Mouse (Mus musculus) hindbrain, postnatal 0 days (tissue): ENCODE data around the gene Wdr89. TPM values are rescaled to one million over a fixed set of nuclear protein-coding genes. Genes with fewer than 3 reads are reported as not detected.
A peak's percentile ranks its signal among the peaks of the same experiment; 100 is the strongest.

ENCODE experiments used
- ATAC-seq: fragments of 200-750 bp; cut with Nextera tagmentation; 2 replicates; pipeline ENCODE4 v1.8.0; 2017; ENCODE audit warnings: mild to moderate bottlenecking, moderate TSS enrichment, moderate library complexity
- DNase-seq: peaks from one replicate; pipeline ENCODE4 v3.0.0-alpha.2; 2015; ENCODE audit warnings: low spot score
- H3K27ac ChIP-seq: fragments of 300-500 bp; sonication (generic); 2 replicates; pipeline ENCODE4 v1.5.1; 2014; ENCODE audit warnings: mild to moderate bottlenecking
- H3K27me3 ChIP-seq: fragments of 300-500 bp; sonication (generic); 2 replicates; pipeline ENCODE4 v1.6.1; 2014; ENCODE audit warnings: low read length, mixed read lengths; ENCODE audit not compliant: insufficient read depth
- H3K36me3 ChIP-seq: fragments of 300-500 bp; sonication (generic); 2 replicates; pipeline ENCODE4 v1.6.1; 2014; ENCODE audit warnings: low read length, mixed read lengths; ENCODE audit not compliant: insufficient read depth
- H3K4me1 ChIP-seq: fragments of 300-500 bp; sonication (generic); 2 replicates; pipeline ENCODE4 v1.6.1; 2014; ENCODE audit warnings: antibody characterized with exemption, low read length, mixed read lengths; ENCODE audit not compliant: insufficient read depth
- H3K4me2 ChIP-seq: fragments of 300-500 bp; sonication (generic); 2 replicates; pipeline ENCODE4 v1.6.1; 2014; ENCODE audit warnings: low read depth, mild to moderate bottlenecking, low read length, moderate library complexity, mixed read lengths
- H3K4me3 ChIP-seq: fragments of 300-500 bp; sonication (generic); 2 replicates; pipeline ENCODE4 v1.5.1; 2014; ENCODE audit warnings: low read length
- H3K9ac ChIP-seq: fragments of 300-500 bp; sonication (generic); replicated peaks from 2 replicates; pipeline ENCODE4 v1.6.1; 2014; ENCODE audit warnings: mild to moderate bottlenecking, low read length, moderate library complexity, mixed read lengths
- H3K9me3 ChIP-seq: fragments of 300-500 bp; sonication (generic); 2 replicates; pipeline ENCODE4 v1.6.1; 2016; ENCODE audit warnings: low read length, mixed read lengths
- CTCF ChIP-seq: IDR thresholded peaks from 2 replicates; pipeline ENCODE4 v1.5.1; 2016; ENCODE audit warnings: antibody characterized with exemption, control low read depth, low read depth
- WGBS: fragments of 180-500 bp; shearing (Covaris S2); extraction: QIAGEN DNeasy Blood & Tissue Kit; methylation state at CpG from one replicate; pipeline ENCODE4 v1.1.7; 2014; 5-methylcytosine and 5-hydroxymethylcytosine counted together
- polyA plus RNA-seq: library from polyadenylated mRNA; unstranded; fragments of >200 nt; fragmentation: Nextera tagmentation; extraction: Ambion mirVana; gene quantifications from 2 replicates; pipeline ENCODE4 v1.2.1, GENCODE M21; 2015
- total RNA-seq: library from RNA; depleted of rRNA; stranded (reverse); fragments of >200 nt; gene quantifications from 2 replicates; pipeline ENCODE4 v1.2.3, GENCODE M21; 2014

The Wdr89 gene
- total and polyA plus RNA-seq, 2 experiments from 2014 or later = 2.5 to 3.7 TPM

DNA sequence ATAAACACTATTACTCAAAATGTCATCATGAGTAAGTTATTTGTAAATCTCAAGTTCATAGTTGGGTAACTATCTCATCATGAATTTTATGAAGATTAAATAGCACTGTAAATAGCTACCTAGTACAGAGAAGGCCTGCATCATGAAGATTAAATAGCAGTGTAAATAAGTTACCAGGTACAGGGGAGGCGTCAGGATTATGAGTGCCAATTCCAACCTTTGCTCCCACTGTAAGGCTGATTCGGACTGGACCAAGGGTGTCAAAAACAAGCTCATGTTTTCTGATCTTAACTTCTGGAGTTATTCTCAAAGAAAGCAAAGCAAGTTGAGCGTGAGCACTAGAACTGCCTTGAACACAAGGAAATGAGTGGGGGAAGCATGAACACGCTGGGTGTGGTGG, 14.3 kb upstream of the Wdr89 start:
- no peaks in the 10 kb centered on the region for H3K36me3 ChIP-seq
- TF ChIP-seq CTCF = no peak
- no peak overlapping the region for H3K27ac ChIP-seq
- ATAC-seq = no peak
- 97% methylated on average over 4 of the region's 4 CpGs for WGBS
- H3K4me2 ChIP-seq = no peak overlapping the region
- H3K4me1 ChIP-seq = no peaks in the 10 kb centered on the region
- no peak overlapping the region for H3K4me3 ChIP-seq
- no peak overlapping the region for H3K9ac ChIP-seq
- H3K9me3 ChIP-seq = no peaks in the 10 kb centered on the region
- no peak for DNase-seq
- no peaks in the 10 kb centered on the region for H3K27me3 ChIP-seq

DNA sequence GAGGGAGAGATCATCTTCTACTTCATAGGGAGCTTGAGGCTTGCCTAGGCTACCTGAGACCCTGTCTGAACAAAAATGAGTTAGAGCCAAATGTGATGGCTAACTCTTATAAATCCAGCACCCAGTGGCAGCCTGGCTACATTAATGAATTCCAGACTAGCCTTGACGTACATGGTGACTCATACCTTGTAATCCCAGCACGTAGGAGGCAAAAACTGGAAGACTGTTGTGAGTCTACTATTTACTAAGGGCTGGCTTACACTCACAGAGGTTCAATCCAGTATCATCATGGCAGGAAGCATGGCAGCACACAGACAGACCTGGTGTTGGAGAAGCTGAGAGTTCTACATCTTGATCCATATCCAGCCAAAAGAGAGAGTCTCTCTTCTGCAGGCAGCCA, 13.5 kb upstream of the Wdr89 start:
- no peak overlapping the region for H3K27ac ChIP-seq
- no peaks in the 10 kb centered on the region for H3K9me3 ChIP-seq
- H3K27me3 ChIP-seq = no peaks in the 10 kb centered on the region
- no peaks in the 10 kb centered on the region for H3K36me3 ChIP-seq
- H3K4me3 ChIP-seq = no peak overlapping the region
- no peaks in the 10 kb centered on the region for H3K4me1 ChIP-seq
- TF ChIP-seq CTCF = no peak
- no peak for DNase-seq
- no peak overlapping the region for H3K9ac ChIP-seq
- no peak for ATAC-seq
- 77% methylated on average over 2 of the region's 2 CpGs for WGBS
- no peak overlapping the region for H3K4me2 ChIP-seq

DNA sequence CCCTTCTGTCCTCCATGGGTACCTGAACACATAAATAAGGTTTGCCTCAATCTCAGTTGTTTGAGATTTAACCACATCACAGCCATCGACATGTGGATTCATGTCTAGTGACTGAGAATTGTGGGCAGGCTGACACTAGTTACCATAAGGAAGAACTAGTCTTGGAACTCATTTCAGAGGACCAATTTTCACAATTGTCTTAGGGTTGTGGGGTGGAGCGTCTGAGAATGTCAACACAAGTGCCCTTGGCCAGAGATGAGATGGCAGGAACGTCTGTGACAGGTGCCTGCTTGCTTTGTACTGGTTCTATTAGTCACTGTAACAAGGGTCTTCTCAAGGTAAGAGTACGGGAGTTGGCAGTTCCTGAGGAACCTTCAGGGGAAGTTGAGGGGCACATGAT, 11.8 kb upstream of the Wdr89 start:
- Histone ChIP-seq H3K4me3 (no peak overlapping the region), H3K9ac (no peak overlapping the region), H3K9me3 (no peaks in the 10 kb centered on the region), H3K27ac (no peak overlapping the region), H3K4me1 (no peaks in the 10 kb centered on the region), H3K4me2 (no peak overlapping the region), H3K27me3 (no peaks in the 10 kb centered on the region), H3K36me3 (no peaks in the 10 kb centered on the region)
- no peak for TF ChIP-seq CTCF
- DNase-seq = no peak
- ATAC-seq = no peak
- WGBS = 85% methylated on average over 4 of the region's 4 CpGs

DNA sequence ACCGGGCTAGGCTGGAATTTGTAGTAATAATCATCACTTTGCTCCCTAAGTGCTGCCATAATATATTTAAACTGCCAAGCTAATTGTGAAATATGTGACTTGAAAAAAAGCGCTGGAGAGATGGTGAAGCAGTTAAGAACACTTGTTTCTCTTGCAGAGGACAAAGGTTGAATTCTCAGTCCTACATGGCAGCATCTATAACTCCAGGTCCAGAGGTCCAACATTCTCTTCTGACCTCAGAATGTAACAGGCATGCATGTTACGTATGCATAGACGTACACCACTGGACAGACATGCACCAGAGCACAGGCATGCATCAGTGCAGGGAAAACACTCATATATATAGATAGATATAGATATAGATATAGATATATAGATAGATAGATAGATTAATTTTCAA, 9.1 kb upstream of the Wdr89 start:
- Histone ChIP-seq H3K27me3 (no peaks in the 10 kb centered on the region), H3K4me1 (no peaks in the 10 kb centered on the region), H3K27ac (no peak overlapping the region), H3K4me3 (no peak overlapping the region), H3K4me2 (no peak overlapping the region), H3K9me3 (no peaks in the 10 kb centered on the region), H3K9ac (no peak overlapping the region), H3K36me3 (no peaks in the 10 kb centered on the region)
- ATAC-seq (no peak), DNase-seq (no peak)
- 96% methylated on average over 4 of the region's 4 CpGs for WGBS
- no peak for TF ChIP-seq CTCF

DNA sequence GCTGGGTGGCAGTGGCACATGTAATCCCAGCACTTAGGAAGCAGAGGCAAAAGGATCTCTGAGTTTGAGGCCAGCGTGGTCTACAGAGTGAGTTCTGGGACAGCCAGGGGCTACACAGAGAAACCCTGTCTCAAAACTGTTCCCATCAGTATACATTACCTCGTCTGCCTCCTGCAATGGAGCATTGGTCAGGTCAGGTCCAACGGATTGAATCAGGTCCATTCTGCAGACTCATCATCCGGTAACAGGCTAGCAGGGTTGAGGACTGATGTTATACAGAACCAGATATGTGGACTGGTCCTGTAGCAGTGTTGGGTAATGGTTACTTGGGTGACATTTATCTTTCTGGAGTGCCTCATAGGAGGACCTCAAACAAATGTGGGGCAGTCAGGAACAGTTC, 3.3 kb upstream of the Wdr89 start:
- Histone ChIP-seq H3K36me3 (no peaks in the 10 kb centered on the region), H3K9ac (no peak overlapping the region), H3K4me2 (no peak overlapping the region), H3K27me3 (no peaks in the 10 kb centered on the region), H3K4me3 (no peak overlapping the region), H3K4me1 (peaks cover 6% of the 10 kb centered on the region; the same call in 1 of the 2 replicates), H3K9me3 (no peaks in the 10 kb centered on the region), H3K27ac (no peak overlapping the region)
- TF ChIP-seq CTCF = no peak
- ATAC-seq = no peak
- WGBS = 97% methylated on average over 4 of the region's 4 CpGs
- DNase-seq = no peak

DNA sequence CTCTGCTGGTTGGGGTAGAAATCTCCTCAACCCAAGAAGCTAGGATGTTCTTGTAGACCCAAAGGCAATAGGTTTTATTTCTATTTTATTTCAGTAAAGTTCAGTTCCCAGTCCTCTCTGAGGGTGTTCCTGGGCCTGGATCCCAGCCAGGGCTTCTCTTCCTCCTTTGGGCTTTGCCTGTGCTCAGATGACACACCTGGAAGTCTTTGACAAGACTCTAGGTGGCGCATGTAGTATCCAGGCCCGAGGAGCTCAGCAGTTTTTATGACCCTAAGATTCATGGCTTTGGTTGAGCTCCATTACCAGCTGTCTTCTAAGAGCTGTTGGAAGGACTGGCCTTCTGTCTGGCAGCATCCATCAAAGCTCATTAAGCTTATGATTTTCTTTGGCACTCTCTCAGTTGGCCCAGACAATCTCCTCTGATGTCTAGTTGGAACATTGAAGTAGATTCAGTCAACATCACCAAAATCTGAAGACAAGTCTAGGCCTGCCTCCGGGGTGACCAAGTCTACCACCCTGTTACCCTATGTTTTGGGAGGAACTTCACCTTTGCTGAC, 2.5 kb upstream of the Wdr89 start:
- H3K27ac ChIP-seq = no peak overlapping the region
- H3K4me2 ChIP-seq = no peak overlapping the region
- no peak for TF ChIP-seq CTCF
- no peaks in the 10 kb centered on the region for H3K27me3 ChIP-seq
- H3K9ac ChIP-seq = no peak overlapping the region
- peaks cover 6% of the 10 kb centered on the region; the same call in 1 of the 2 replicates for H3K4me1 ChIP-seq
- H3K9me3 ChIP-seq = no peaks in the 10 kb centered on the region
- no peak overlapping the region for H3K4me3 ChIP-seq
- no peaks in the 10 kb centered on the region for H3K36me3 ChIP-seq
- ATAC-seq = no peak
- no peak for DNase-seq
- WGBS = 90% methylated on average over 3 of the region's 3 CpGs

DNA sequence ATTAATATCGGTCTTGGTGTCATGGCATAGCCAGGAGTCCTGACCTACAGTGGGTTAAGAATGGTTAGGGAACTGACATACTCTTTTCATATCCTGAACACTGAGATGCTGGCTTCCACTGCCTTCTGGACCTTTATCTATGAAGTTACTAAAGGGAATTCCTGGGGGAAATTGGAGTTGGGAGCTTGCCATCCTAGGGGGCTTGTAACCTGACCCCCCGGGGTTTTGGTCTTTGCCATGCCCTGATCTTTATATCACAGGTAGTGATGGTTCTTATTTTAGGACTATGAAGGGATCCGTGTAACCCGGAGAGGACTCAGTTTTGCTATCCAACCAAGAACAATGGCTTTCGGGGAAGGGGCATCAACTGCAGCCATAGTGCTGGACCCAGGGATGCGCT, 1.3 kb upstream of the Wdr89 start:
- Histone ChIP-seq H3K9ac (peak overlapping the region; percentile 40; the same call in 1 of the 2 replicates), H3K4me3 (peak overlapping the region; percentile 53; the same call in 1 of the 2 replicates), H3K36me3 (no peaks in the 10 kb centered on the region), H3K27me3 (no peaks in the 10 kb centered on the region), H3K27ac (0 out of 2 replicates have a peak overlapping the region, but pooled peaks have one; percentile 77), H3K9me3 (no peaks in the 10 kb centered on the region), H3K4me2 (peak overlapping the region; percentile 58), H3K4me1 (peaks cover 6% of the 10 kb centered on the region; the same call in 1 of the 2 replicates)
- WGBS = 88% methylated on average over 6 of the region's 6 CpGs
- TF ChIP-seq CTCF = no peak
- no peak for DNase-seq
- ATAC-seq = no peak
